Mouse (Mus musculus): ENCODE measurements around the gene Gm9945. TPM values are rescaled to one million over a fixed set of nuclear protein-coding genes. Genes with fewer than 3 reads are reported as not detected.

The Gm9945 gene
- total RNA-seq, 1 experiment from 2014 or later = not detected

DNA sequence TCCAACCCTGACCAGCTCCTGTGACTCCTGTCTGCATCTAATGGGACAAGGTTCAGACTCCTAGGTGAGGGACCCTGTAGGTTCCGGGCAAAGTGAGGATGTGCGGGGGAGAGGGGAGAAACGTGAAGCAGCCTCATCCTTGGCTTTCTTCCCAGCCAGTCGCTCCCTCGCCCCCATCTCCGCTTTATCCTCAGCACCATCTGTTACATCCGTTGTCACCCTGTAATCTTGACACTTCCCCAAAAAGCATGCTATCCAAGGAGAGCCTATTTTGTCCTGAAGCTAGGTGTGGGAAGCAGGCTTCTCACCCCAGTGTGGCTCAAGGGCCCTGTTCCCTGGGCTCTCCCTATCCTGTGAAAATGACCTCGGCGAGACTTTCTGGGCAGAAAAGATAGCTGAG is 43.0 kb downstream of the Gm9945 start:
- no peak for DNase-seq

- no peak for DNase-seq
Measured at GRCm38 (mm10) chr11:53523545-53524405, 43.8 kb downstream of the Gm9945 start.

- no peak for DNase-seq
Measured at GRCm38 (mm10) chr11:53524905-53525304, 44.9 kb downstream of the Gm9945 start.

GRCm38 (mm10) chr11:53525461-53525860 is 45.5 kb downstream of the Gm9945 start:
- no peak for DNase-seq

DNA sequence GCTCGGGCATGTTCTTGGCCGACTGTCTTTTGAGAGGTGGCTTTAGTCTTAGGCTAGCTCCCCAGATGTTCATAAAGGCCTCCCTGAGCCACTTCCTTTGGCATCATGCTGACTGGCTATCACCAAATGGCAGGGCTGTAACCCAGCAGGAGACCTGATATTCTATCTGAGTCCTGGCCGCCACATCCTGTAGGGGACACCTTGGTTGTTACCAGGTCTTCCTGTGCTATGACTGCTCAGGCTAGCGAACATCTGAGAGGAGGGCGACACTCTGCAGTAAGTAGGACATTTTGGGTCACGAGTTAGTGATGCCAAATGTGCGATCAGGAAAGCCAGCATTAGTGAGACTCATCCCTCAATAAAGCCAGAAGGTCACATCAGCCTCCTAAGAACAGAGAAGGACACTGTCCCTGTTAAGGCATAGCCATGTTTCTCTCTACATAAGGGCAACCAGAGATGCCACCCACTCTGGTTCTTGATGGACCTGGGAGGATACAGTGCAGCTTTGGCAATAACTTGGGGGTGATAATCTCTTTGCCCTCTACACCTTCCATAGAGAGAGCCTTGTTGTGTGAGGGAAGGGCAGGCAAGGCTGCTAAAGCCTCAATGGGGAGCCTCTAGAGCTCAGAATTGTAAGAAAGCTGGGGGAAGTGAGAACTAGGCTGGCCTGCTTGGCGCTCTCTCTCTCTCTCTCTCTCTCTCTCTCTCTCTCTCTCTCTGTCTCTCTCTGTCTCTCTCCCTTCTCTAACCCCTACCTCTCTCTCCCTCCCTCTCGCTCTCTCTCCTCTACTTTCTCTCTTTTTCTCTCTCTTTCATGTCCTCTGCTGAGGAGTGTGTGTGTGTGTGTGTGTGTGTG is 48.7 kb downstream of the Gm9945 start:
- DNase-seq = no peak

DNA sequence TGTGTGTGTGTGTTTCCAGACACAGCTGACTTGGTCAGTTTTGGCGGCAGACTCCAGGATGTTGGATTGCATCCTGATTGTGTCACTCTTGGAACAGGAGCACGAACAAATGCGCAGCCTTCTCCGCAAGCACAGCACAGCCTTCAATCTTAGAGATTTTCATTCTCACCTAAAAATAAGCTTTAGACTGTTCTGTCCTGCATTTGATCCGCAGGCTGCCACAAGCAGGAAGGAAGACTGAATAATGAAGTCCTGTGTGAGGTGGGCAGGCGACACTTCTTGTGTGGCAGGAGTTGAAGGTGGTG is 49.2 kb downstream of the Gm9945 start:
- DNase-seq = no peak

GRCm38 (mm10) chr11:53530001-53530400 is 50.0 kb downstream of the Gm9945 start:
- DNase-seq = no peak

Other genes with a start within 250 kb of the Gm9945 start
- 179 and 185 TPM in 2 replicates for gene Hspa4, start 179.7 kb upstream of the Gm9945 start, total RNA-seq (2021)
- 12.7 and 14.2 TPM in 2 replicates for gene Zcchc10, start 155.5 kb upstream of the Gm9945 start, total RNA-seq (2021)
- 156 and 173 TPM in 2 replicates for gene Aff4, start 129.3 kb upstream of the Gm9945 start, total RNA-seq (2021)
- gene Leap2, start 57.0 kb upstream of the Gm9945 start, total RNA-seq (2021) = not detected in 2 replicates
- 989 and 1,060 TPM in 2 replicates for gene Uqcrq, start 49.3 kb upstream of the Gm9945 start, total RNA-seq (2021)
- 1.4 and 2.2 TPM in 2 replicates for gene Gdf9, start 49.1 kb upstream of the Gm9945 start, total RNA-seq (2021)
- 0.30 TPM in 1 of 2 replicates, not detected in the other for gene Gm10447, start 23.1 kb upstream of the Gm9945 start, total RNA-seq (2021)
- 3.4 and 4.6 TPM in 2 replicates for gene Shroom1, start 23.0 kb upstream of the Gm9945 start, total RNA-seq (2021)
- not detected in 2 replicates for gene Gm9837, start 9.7 kb upstream of the Gm9945 start, total RNA-seq (2021)
- 0.30 and 0.33 TPM in 2 replicates for gene Sowaha, start 108 bp downstream of the Gm9945 start, total RNA-seq (2021)
- 44.5 and 44.6 TPM in 2 replicates for gene Sept8, start 39.1 kb downstream of the Gm9945 start, total RNA-seq (2021)
- 27.0 and 31.9 TPM in 2 replicates for gene Kif3a, start 87.2 kb downstream of the Gm9945 start, total RNA-seq (2021)
- gene Il4, start 138.5 kb downstream of the Gm9945 start, total RNA-seq (2021) = not detected in 2 replicates
- gene Il13, start 154.5 kb downstream of the Gm9945 start, total RNA-seq (2021) = not detected in 2 replicates
- gene Rad50, start 227.2 kb downstream of the Gm9945 start, total RNA-seq (2021) = 19.7 and 22.0 TPM in 2 replicates
- gene Il5, start 240.6 kb downstream of the Gm9945 start, total RNA-seq (2021) = not detected in 2 replicates